Mouse (Mus musculus) forebrain, embryonic 10.5 days (tissue): ENCODE results near the gene Prpf31. TPM values are rescaled to one million over a fixed set of nuclear protein-coding genes. Genes with fewer than 3 reads are reported as not detected.

ENCODE experiments used
- DNase-seq: peaks from one replicate; pipeline ENCODE4 v3.0.0-alpha.2; 2017; ENCODE audit warnings: low spot score; ENCODE audit errors: extremely low spot score
- H3K27ac ChIP-seq: fragments of 300-500 bp; sonication (generic); 2 replicates; pipeline ENCODE4 v1.5.1; 2016; ENCODE audit warnings: mild to moderate bottlenecking
- H3K27me3 ChIP-seq: fragments of 300-500 bp; sonication (generic); 2 replicates; pipeline ENCODE4 v1.6.1; 2016; ENCODE audit warnings: mild to moderate bottlenecking; ENCODE audit not compliant: poor library complexity, severe bottlenecking
- H3K36me3 ChIP-seq: fragments of 300-500 bp; sonication (generic); replicated peaks from 2 replicates; pipeline ENCODE4 v1.6.1; 2016; ENCODE audit warnings: mild to moderate bottlenecking, moderate library complexity
- H3K4me1 ChIP-seq: fragments of 300-500 bp; sonication (generic); 2 replicates; pipeline ENCODE4 v1.6.1; 2016
- H3K4me3 ChIP-seq: fragments of 300-500 bp; sonication (generic); 2 replicates; pipeline ENCODE4 v1.5.1; 2016; ENCODE audit warnings: mild to moderate bottlenecking, moderate library complexity
- H3K9me3 ChIP-seq: fragments of 300-500 bp; sonication (generic); 2 replicates; pipeline ENCODE4 v1.6.1; 2016; ENCODE audit warnings: mild to moderate bottlenecking, moderate library complexity
- WGBS: fragments of 180-500 bp; shearing (Covaris S2); methylation state at CpG from one replicate; pipeline ENCODE4 v1.1.7; 2016; 5-methylcytosine and 5-hydroxymethylcytosine counted together
- polyA plus RNA-seq: library from polyadenylated mRNA; unstranded; fragments of >200 nt; fragmentation: Nextera tagmentation; extraction: Ambion mirVana; gene quantifications from 2 replicates; pipeline ENCODE4 v1.2.1, GENCODE M21; 2016

The Prpf31 gene
- polyA plus RNA-seq, 1 experiment from 2014 or later = 191 TPM

DNA sequence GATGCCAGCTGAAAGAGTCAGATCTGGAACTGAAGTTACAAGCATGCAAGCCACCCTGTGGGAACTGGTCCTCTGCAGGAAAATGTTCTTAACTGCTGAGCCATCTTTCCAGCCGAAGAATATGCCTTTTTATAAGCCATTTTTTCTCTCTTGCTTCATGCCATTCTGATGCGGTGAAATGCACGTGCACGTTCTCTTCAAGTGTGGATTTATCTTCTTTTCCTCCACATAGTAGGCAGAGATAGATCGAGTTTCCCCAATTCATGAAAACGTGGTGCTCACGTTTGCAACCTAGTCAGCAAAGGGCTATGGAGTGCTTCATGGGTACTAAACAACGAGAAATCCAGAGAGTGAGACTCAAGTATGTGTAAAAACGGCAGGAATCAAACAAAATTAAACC lies 14.1 kb downstream of the Prpf31 start:
- H3K4me1 ChIP-seq = peaks cover 37% of the 10 kb centered on the region
- DNase-seq = no peak
- peaks cover 60% of the 10 kb centered on the region for H3K36me3 ChIP-seq
- peak overlapping the region; percentile 99 for H3K4me3 ChIP-seq
- H3K9me3 ChIP-seq = no peaks in the 10 kb centered on the region
- 26% methylated on average over 9 of the region's 9 CpGs for WGBS
- H3K27ac ChIP-seq = peak overlapping the region; percentile 97
- no peaks in the 10 kb centered on the region for H3K27me3 ChIP-seq

DNA sequence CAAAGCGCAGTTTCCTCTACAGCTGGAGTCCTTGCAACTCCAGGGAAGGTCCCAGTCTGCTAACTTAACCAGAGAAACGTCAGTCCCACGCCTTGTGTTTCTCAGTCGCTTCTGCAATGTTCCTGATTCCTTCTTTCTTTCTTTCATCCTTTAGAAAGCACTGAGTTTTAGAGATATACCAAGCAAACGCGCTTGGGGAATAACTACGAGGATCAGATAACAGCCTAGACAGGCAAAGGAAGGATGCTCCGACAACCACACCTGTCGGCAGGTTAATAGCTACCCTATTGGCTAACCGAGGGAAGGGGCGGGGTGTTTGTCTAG lies 14.5 kb downstream of the Prpf31 start:
- WGBS = 0% methylated on average over 11 of the region's 11 CpGs

DNA sequence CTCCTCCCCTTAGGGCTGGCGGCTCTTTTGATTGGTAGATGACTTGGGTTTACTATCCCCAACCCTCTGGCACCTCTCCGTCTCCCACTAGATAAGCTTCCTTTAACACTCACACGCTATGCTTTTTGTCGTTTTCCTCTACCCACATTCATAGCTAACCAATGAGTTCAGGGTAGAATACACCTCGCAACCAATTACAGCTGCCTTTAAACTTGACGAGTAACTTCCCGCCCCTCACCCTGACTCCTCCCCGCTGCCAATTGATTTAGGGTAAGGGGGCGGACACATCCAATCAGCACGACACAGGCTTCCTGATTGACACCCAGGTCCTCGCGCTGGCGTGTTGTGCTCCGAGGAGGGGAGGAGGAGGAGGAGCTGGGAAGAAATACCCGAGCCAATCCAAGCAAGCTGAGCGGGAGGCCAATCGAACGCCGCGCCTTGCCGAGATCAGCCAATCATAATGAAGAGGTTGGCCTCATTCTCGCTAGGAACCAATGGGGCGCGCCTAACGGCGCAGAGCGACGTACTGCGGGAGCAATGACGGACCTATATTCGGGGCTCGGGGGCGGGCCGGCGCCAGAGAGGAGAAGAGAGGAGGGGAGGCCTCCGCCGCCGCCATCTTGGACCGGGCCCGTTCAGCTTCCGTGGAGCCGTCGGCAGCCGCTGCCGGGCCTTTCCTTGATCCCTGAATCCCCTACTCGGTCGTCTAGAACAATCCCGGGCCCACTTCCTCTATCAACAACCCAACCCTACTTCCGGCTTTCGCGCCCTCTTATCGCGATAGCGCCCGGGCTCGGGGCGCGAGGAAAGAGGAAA lies 15.1 kb downstream of the Prpf31 start, which contains the start of gene Cnot3:
TSS of gene Cnot3 (plus strand) at position 597 of the 816 bp plus-strand sequence.
- H3K27ac ChIP-seq = peak within 1 kb of the TSS; percentile 97
- peaks cover 40% of the 10 kb centered on the region for H3K4me1 ChIP-seq
- H3K27me3 ChIP-seq = no peaks in the 10 kb centered on the region
- DNase-seq = peak; percentile 99
- H3K9me3 ChIP-seq = no peaks in the 10 kb centered on the region
- under 1% methylated on average over 58 of the region's 58 CpGs for WGBS
- H3K36me3 ChIP-seq = peaks cover 57% of the 10 kb centered on the region
- H3K4me3 ChIP-seq = peak within 1 kb of the TSS; percentile 99

More for the DNA sequence above, 14.5 kb downstream of the Prpf31 start:
- Histone ChIP-seq H3K36me3 (peaks cover 59% of the 10 kb centered on the region), H3K27ac (peak overlapping the region; percentile 97), H3K27me3 (no peaks in the 10 kb centered on the region), H3K4me1 (peaks cover 40% of the 10 kb centered on the region), H3K4me3 (peak overlapping the region; percentile 99), H3K9me3 (no peaks in the 10 kb centered on the region)
- DNase-seq = no peak

DNA sequence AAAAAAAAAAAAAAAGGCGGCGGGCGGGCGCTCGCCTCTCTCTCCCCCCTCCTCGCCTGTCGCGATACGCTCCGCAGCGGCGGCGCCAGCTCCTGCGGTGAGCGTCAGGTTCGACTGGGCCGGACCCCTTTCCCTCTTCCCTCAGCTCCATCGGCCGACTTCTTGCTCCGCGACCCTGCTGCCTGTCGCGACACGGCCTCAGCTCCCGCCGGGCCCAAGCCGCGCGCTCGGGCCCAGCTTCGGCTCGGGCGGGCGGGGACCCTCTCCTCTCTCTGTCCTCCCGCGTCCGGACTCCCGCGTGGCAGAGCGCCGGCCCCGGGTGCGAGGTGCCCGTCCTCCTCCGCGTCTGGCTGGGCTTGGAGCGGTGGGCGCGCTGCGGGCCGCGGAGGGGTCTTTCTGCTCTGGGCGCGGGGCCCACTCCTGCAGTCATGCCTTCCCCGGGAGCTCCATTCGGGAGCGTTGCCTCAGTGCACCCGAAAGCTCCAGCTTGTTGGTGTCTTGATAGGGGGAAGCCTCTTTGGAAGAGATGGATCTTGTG lies 15.8 kb downstream of the Prpf31 start:
- WGBS = under 1% methylated on average over 57 of the region's 58 CpGs
- peaks cover 40% of the 10 kb centered on the region for H3K4me1 ChIP-seq
- H3K4me3 ChIP-seq = peak overlapping the region; percentile 99
- no peaks in the 10 kb centered on the region for H3K27me3 ChIP-seq
- peak; percentile 34 for DNase-seq
- peak overlapping the region; percentile 97 for H3K27ac ChIP-seq
- H3K36me3 ChIP-seq = peaks cover 57% of the 10 kb centered on the region
- no peaks in the 10 kb centered on the region for H3K9me3 ChIP-seq

DNA sequence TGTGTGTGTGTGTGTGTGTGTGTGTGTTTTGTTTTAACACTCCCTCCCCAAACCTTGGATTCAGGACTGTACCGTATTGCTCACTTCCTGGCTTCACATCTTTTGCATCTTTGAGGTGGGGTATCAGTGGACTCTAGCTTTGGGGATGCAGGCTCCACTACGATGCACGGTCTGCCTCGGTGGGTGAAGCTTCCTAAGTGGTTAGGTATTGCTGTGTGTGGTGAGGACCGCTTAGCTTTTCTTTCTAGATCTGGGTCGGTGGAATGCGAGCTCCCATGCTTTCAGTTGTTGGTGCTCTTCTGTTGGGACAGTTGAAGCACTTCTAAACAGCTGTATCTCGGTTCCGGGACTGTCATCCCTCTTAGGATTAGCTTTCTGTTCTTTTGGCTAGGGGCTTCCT lies 16.4 kb downstream of the Prpf31 start:
- H3K27ac ChIP-seq = peak overlapping the region; percentile 97
- no peaks in the 10 kb centered on the region for H3K9me3 ChIP-seq
- peaks cover 57% of the 10 kb centered on the region for H3K36me3 ChIP-seq
- H3K27me3 ChIP-seq = no peaks in the 10 kb centered on the region
- 30% methylated on average over 9 of the region's 9 CpGs for WGBS
- peak overlapping the region; percentile 99 for H3K4me3 ChIP-seq
- DNase-seq = no peak
- peaks cover 40% of the 10 kb centered on the region for H3K4me1 ChIP-seq

DNA sequence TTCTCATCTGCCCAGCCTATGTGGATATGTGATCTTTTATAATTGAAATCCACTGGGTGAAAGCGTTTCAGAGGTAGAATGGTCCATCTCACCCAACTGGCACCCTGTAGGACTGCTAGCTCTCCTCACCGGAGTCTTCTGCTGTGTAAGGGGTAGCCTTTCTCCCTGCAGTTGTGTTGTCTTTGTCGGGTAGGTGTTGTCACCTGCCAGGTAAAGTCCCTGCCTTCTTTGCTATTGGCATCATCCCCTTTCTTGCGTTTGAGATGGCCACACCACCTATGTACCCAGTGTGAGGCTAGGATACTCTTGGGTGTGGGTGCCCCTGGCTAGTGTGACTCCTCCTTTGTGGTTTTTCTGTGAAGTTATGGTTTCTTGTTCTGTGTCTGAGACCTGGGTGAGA lies 16.9 kb downstream of the Prpf31 start:
- H3K27me3 ChIP-seq = no peaks in the 10 kb centered on the region
- DNase-seq = no peak
- peaks cover 57% of the 10 kb centered on the region for H3K36me3 ChIP-seq
- peak overlapping the region; percentile 99 for H3K4me3 ChIP-seq
- peak overlapping the region; percentile 97 for H3K27ac ChIP-seq
- 75% methylated on average over 4 of the region's 4 CpGs for WGBS
- no peaks in the 10 kb centered on the region for H3K9me3 ChIP-seq
- peaks cover 40% of the 10 kb centered on the region for H3K4me1 ChIP-seq

DNA sequence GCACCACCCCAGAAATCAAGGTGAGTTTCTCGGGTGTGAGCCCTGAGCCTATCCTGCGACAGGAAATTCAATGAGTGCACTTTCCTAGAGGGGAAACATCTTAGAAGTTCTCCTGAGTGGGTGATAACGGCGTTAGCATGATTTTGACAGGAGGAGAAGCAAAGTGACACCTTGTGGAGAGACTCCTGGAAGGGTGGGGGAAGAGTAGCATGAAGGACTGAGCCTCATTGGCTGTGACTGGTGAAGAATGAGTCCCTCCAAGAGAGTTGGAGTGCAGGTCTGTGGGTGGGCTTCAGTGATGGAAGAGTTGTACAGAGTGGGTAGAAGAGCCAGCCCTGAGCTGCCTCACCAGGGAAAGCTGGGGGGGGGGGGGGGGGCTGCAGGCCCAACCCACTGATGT lies 27.2 kb downstream of the Prpf31 start:
- H3K36me3 ChIP-seq = peaks cover 100% of the 10 kb centered on the region

DNA sequence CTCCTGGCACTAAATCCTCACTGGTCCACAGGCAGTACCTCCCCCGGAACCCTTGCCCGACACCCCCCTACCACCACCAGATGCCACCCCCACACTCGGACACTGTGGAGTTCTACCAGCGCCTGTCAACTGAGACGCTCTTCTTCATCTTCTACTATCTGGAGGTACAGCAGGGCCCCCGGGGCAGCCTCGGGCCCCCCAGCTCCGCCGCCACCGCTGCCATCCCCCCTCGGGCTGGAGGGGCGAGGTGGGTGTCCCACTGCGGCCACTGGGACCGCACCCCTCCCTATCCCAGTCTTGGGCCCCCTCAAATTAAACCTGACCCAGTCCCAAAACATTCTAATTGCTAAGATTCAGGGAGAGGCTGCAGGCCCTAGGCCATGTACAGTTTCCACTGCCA lies 28.8 kb downstream of the Prpf31 start:
- H3K9me3 ChIP-seq = no peaks in the 10 kb centered on the region
- no peaks in the 10 kb centered on the region for H3K27me3 ChIP-seq
- no peak overlapping the region for H3K4me3 ChIP-seq
- WGBS = 93% methylated on average over 14 of the region's 14 CpGs
- peaks cover 100% of the 10 kb centered on the region for H3K36me3 ChIP-seq
- no peak for DNase-seq
- peaks cover 2% of the 10 kb centered on the region for H3K4me1 ChIP-seq
- H3K27ac ChIP-seq = no peak overlapping the region

More for the DNA sequence above, 27.2 kb downstream of the Prpf31 start:
- Histone ChIP-seq H3K4me1 (no peaks in the 10 kb centered on the region), H3K9me3 (no peaks in the 10 kb centered on the region), H3K27ac (no peak overlapping the region), H3K27me3 (no peaks in the 10 kb centered on the region), H3K4me3 (no peak overlapping the region)
- DNase-seq = no peak
- 90% methylated on average over 4 of the region's 4 CpGs for WGBS

DNA sequence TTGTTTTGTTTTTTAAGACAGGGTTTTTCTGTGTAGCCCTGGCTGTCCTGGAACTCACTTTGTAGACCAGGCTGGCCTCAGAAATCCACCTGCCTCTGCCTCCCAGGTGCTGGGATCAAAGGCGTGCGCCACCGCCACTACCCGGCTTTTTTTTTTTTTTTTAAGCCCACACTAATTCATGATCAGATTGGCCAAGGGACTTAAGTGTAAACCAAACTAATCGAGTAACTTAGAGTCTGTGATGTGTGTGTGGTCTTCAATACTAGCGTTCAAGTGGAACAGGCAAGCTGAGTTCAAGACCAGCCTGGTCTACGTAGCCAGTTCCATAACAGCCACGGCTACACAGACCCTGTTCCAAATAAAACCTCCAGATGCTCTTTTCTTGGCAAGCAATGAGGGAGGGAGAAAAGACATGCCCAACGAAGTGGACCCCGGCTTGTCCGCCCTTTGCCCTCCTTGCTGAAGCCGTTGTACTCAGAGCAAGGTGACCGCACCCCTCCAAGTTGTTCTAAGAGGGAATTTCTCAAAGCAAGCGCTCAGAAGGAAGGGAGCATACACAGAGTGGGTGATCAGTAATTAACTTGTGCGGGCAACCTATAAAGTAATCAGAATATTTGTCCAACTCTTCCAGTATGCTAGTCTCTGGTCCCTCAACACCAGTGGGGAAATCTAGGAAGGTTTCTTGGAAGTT lies 34.9 kb downstream of the Prpf31 start:
- Histone ChIP-seq H3K4me3 (peak overlapping the region; percentile 75), H3K27me3 (no peaks in the 10 kb centered on the region), H3K27ac (peak overlapping the region; percentile 90), H3K9me3 (no peaks in the 10 kb centered on the region), H3K4me1 (peaks cover 29% of the 10 kb centered on the region), H3K36me3 (peaks cover 41% of the 10 kb centered on the region)
- WGBS = 38% methylated on average over 15 of the region's 15 CpGs
- peak; percentile 32 for DNase-seq

DNA sequence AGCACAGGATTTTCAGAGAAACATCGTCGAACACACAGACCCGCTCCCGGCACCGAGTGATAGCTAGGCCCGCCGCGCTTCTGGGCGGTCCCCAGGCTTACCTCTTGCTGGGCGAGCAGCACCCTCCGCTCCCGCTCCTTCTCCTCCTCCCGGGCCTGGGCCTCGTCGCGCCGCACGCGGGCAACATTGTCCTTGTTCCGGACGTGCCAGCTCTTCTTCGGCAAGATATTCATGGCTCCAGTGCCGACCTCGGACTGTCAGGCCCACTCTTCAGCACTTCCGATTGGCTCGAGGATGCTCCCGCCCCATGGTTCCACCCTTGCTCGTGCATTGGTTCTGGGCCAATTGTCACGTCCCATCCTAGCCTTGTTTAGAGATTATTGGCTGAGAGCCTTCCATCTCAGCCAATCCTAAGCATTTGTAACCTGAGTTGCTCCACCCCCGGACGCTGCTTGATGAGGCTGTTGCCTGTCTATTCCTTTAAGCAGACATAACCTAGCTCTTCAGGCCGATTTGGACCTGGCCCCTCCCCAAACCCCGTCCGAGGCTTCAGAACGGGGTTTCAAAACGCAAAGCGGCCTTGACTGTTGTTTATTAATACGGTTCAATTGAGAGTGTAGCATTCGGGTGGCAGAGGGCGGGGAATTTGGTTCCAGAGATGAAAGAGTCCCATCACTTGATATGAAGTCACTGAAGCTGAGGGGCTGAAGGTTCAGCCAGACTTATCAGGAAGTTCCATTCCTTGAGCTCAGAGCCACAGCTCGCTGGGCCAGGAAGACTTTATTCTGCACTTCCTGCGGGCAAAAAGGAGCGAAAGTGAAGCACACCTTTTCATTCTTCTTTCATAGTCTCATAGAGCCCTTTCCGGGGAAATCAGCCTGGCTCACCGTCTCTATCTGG lies 35.7 kb downstream of the Prpf31 start, which contains the start of gene Leng1:
TSS of gene Leng1 (minus strand) at position 626 of the 900 bp plus-strand sequence.
- peak; percentile 94 for DNase-seq
- Histone ChIP-seq H3K4me1 (peaks cover 29% of the 10 kb centered on the region), H3K4me3 (peak within 1 kb of the TSS; percentile 75), H3K27ac (peak within 1 kb of the TSS; percentile 90), H3K36me3 (peaks cover 33% of the 10 kb centered on the region), H3K27me3 (no peaks in the 10 kb centered on the region), H3K9me3 (no peaks in the 10 kb centered on the region)
- WGBS = 6% methylated on average over 45 of the region's 45 CpGs

DNA sequence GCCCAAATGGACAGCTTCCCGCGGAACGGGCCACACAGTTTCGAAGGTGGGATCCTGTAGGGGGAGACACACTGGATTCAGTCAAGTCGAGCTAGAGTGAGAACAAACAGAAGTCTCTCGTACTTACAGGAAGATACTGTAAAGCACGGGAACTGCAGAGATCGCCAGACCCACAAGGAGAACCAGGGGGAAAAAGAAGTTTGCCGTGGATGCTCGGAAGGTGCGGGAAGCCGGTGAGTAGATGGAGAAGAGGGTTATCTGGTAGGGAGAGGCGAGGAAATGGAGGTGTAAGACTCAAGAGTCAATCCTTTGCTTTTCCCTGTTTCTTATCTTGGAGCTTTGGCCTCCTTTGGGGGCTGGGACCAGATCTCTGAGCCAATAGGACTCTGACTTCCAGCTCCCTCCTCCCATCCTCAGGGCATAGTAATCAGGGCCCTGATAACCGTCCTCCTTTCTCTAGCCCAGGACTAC lies 37.2 kb downstream of the Prpf31 start:
- Histone ChIP-seq H3K27me3 (no peaks in the 10 kb centered on the region), H3K4me1 (peaks cover 29% of the 10 kb centered on the region), H3K4me3 (peak overlapping the region; percentile 22), H3K9me3 (no peaks in the 10 kb centered on the region), H3K36me3 (peaks cover 18% of the 10 kb centered on the region), H3K27ac (no peak overlapping the region; the same call in 1 of the 2 replicates)
- no peak for DNase-seq
- 11% methylated on average over 14 of the region's 14 CpGs for WGBS
